Mouse (Mus musculus): Measurements from ENCODE around the gene Pmis2.

Pmis2 gene

GRCm38 (mm10) chr7:30671480-30671879 is at the start of gene Pmis2:
Gene Pmis2, minus strand, starts transcription at chr7:30671605.
- ATAC-seq (ENCODE audit: insufficient number of reproducible peaks, low FRiP score, low TSS enrichment): no peak

- ATAC-seq (ENCODE audit: insufficient number of reproducible peaks, low FRiP score, low TSS enrichment): no peak
Observed at GRCm38 (mm10) chr7:30719669-30720068, 48.3 kb upstream of the Pmis2 start.

GRCm38 (mm10) chr7:30717716-30718046 is 46.3 kb upstream of the Pmis2 start:
- ATAC-seq (ENCODE audit: insufficient number of reproducible peaks, low FRiP score, low TSS enrichment): no peak

GRCm38 (mm10) chr7:30717006-30717715 is 45.8 kb upstream of the Pmis2 start:
- ATAC-seq (ENCODE audit: insufficient number of reproducible peaks, low FRiP score, low TSS enrichment): no peak

- ATAC-seq (ENCODE audit: insufficient number of reproducible peaks, low FRiP score, low TSS enrichment): no peak
Observed at GRCm38 (mm10) chr7:30711942-30712341, 40.5 kb upstream of the Pmis2 start, which contains the start of gene Atp4a. Gene Atp4a, plus strand, starts transcription at chr7:30712209.

GRCm38 (mm10) chr7:30707441-30707840 is 36.0 kb upstream of the Pmis2 start:
- ATAC-seq (ENCODE audit: insufficient number of reproducible peaks, low FRiP score, low TSS enrichment): no peak

GRCm38 (mm10) chr7:30706214-30706882 is 34.9 kb upstream of the Pmis2 start:
- no peak for ATAC-seq (ENCODE audit: insufficient number of reproducible peaks, low FRiP score, low TSS enrichment)

- no peak for ATAC-seq (ENCODE audit: insufficient number of reproducible peaks, low FRiP score, low TSS enrichment)
Observed at GRCm38 (mm10) chr7:30698589-30698988, 27.2 kb upstream of the Pmis2 start, which contains the start of gene 2200002J24Rik. Gene 2200002J24Rik, plus strand, starts transcription at chr7:30698926.

GRCm38 (mm10) chr7:30698101-30698500 is 26.7 kb upstream of the Pmis2 start:
- ATAC-seq (ENCODE audit: insufficient number of reproducible peaks, low FRiP score, low TSS enrichment): no peak

GRCm38 (mm10) chr7:30688325-30688724 is 16.9 kb upstream of the Pmis2 start:
- no peak for ATAC-seq (ENCODE audit: insufficient number of reproducible peaks, low FRiP score, low TSS enrichment)

GRCm38 (mm10) chr7:30683425-30683824 is 12.0 kb upstream of the Pmis2 start:
- no peak for ATAC-seq (ENCODE audit: insufficient number of reproducible peaks, low FRiP score, low TSS enrichment)

- no peak for ATAC-seq (ENCODE audit: insufficient number of reproducible peaks, low FRiP score, low TSS enrichment)
Observed at GRCm38 (mm10) chr7:30681897-30682296, 10.5 kb upstream of the Pmis2 start.

- no peak for ATAC-seq (ENCODE audit: insufficient number of reproducible peaks, low FRiP score, low TSS enrichment)
Observed at GRCm38 (mm10) chr7:30678263-30678975, 7.0 kb upstream of the Pmis2 start.

- ATAC-seq (ENCODE audit: insufficient number of reproducible peaks, low FRiP score, low TSS enrichment): no peak
Observed at GRCm38 (mm10) chr7:30669229-30669628, 2.2 kb downstream of the Pmis2 start.

- peak; percentile 31; the same call in 1 of the 2 replicates for ATAC-seq (ENCODE audit: insufficient number of reproducible peaks, low FRiP score, low TSS enrichment)
Observed at GRCm38 (mm10) chr7:30665321-30665720, 6.1 kb downstream of the Pmis2 start.

- ATAC-seq (ENCODE audit: insufficient number of reproducible peaks, low FRiP score, low TSS enrichment): peak; percentile 87; the same call in 1 of the 2 replicates
Observed at GRCm38 (mm10) chr7:30664529-30665200, 6.7 kb downstream of the Pmis2 start, which contains the start of gene Haus5. Gene Haus5, minus strand, starts transcription at chr7:30664994.

- ATAC-seq (ENCODE audit: insufficient number of reproducible peaks, low FRiP score, low TSS enrichment): peak; percentile 99
Observed at GRCm38 (mm10) chr7:30649591-30650540, 21.5 kb downstream of the Pmis2 start, which contains the start of gene Rbm42. Gene Rbm42, minus strand, starts transcription at chr7:30650317.

GRCm38 (mm10) chr7:30639083-30639482 is 32.3 kb downstream of the Pmis2 start:
- no peak for ATAC-seq (ENCODE audit: insufficient number of reproducible peaks, low FRiP score, low TSS enrichment)

GRCm38 (mm10) chr7:30636395-30636794 is 35.0 kb downstream of the Pmis2 start:
- no peak for ATAC-seq (ENCODE audit: insufficient number of reproducible peaks, low FRiP score, low TSS enrichment)

All from cerebellum, adult (tissue).